Mouse (Mus musculus): ENCODE results near the gene Maml3. TPM values are rescaled to one million over a fixed set of nuclear protein-coding genes. Genes with fewer than 3 reads are reported as not detected.
A peak's percentile ranks its signal among the peaks of the same experiment; 100 is the strongest.

Gene Maml3
- polyA plus RNA-seq, 1 experiment from 2014 or later: 6.5 TPM

DNA sequence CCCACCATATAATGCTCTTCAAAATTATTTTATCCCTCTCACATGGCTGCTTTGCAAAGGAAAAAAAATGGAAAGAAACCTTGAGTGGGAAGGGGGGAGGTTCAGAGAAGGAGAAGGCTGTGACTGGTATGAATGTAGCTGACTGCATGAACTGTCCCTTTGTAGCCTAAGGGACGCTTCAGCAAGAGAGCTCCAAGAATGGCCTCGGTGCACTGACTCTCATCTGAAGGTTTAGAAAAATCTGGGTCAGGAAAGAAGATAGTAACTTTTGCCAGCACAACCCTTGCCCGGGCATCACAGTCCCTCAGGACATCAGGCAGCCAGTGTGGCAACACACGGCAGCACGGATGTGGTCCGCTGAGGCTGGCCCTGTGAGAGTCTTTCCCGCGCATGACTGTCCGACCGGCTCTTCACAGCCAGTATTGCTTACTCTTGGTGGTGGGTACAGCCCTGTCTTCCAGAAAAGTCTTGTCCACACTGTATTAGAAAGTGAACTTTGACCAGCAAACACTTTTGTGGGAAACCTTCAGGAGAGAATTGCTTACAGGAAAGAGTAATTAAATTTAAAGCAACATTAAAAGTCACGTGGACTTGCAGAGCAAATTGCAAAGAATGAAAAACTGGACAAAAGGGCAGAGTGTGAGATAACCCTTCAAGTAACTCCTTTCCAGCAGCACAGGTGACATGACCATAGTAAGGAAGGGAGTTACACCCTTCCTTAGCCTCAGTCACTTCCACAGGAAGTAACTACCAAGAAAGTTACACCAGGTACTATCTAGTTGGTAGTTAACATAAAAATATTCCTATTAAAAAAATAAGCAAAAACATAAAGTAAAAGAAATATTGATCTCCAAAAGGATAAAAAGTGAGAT lies 42.3 kb downstream of the Maml3 start:
- Histone ChIP-seq H3K4me2 (ENCODE audit: low read length) (no peak overlapping the region), H3K9ac (ENCODE audit: low read length) (no peak overlapping the region), H3K4me1 (replicated peaks; ENCODE audit: control insufficient read depth, insufficient read depth, low read length) (peaks cover 14% of the 10 kb centered on the region), H3K9me3 (ENCODE audit: control insufficient read depth, low read length) (no peaks in the 10 kb centered on the region), H3K4me3 (ENCODE audit: low read depth, low read length) (no peak overlapping the region), H3K36me3 (ENCODE audit: control insufficient read depth, insufficient read depth, low read length) (no peaks in the 10 kb centered on the region), H3K27ac (ENCODE audit: low read depth) (peak overlapping the region; percentile 4; the same call in 1 of the 2 replicates), H3K27me3 (replicated peaks; ENCODE audit: control insufficient read depth, insufficient read depth, low read length) (no peaks in the 10 kb centered on the region)
- ATAC-seq (replicated peaks; ENCODE audit: low FRiP score, low TSS enrichment, low read depth) (peak; percentile 66; the same call in 1 of the 2 replicates), DNase-seq (ENCODE audit: low spot score) (no peak)
- WGBS: 66% methylated on average over 11 of the region's 11 CpGs

DNA sequence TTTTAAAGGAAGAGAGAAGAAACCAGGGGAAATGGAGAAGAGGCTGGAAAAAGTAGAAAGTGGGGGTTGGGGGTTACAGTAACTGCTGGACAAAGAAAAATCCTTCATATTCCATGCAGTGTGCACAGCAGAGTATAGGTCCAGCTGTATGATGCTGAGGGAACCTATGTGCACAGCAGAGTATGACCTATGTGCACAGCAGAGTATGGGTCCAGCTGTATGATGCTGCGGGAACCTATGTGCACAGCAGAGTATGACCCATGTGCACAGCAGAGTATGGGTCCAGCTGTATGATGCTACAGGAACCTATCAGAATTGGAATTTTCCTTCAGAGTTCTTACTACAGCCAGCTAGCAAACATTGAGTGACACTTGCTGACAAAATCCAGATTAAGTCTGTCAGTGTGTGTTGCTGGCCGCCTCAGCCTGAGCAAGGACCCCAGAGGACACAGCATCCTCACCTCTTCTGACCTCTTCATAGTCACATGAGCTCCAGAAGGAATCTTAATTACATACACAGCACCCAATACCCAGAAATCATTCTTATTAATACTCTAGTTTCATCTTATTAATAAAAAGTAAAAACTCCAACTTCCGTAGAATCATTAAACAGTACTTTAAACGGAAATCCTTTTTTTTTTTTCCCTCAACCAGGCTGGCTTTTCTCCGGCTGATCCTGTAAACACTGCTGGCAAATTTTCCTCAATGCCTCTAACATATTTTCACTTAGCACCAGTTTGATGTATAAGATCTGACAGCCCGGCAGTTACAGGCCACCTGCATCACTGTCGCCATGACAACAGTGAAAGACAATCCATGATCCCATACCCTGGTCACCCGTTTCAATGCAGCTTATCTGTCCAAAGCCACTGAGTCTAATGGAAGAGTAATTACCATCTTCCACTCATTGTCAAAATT lies 43.1 kb downstream of the Maml3 start:
- peaks cover 14% of the 10 kb centered on the region for H3K4me1 ChIP-seq (replicated peaks; ENCODE audit: control insufficient read depth, insufficient read depth, low read length)
- no peaks in the 10 kb centered on the region for H3K36me3 ChIP-seq (ENCODE audit: control insufficient read depth, insufficient read depth, low read length)
- no peaks in the 10 kb centered on the region for H3K27me3 ChIP-seq (replicated peaks; ENCODE audit: control insufficient read depth, insufficient read depth, low read length)
- no peak overlapping the region for H3K4me2 ChIP-seq (ENCODE audit: low read length)
- ATAC-seq (replicated peaks; ENCODE audit: low FRiP score, low TSS enrichment, low read depth) (no peak), DNase-seq (ENCODE audit: low spot score) (no peak)
- no peak overlapping the region for H3K4me3 ChIP-seq (ENCODE audit: low read depth, low read length)
- H3K9ac ChIP-seq (ENCODE audit: low read length): no peak overlapping the region
- no peaks in the 10 kb centered on the region for H3K9me3 ChIP-seq (ENCODE audit: control insufficient read depth, low read length)
- H3K27ac ChIP-seq (ENCODE audit: low read depth): peak overlapping the region; percentile 4; the same call in 1 of the 2 replicates
- 35% methylated on average over 8 of the region's 8 CpGs for WGBS

DNA sequence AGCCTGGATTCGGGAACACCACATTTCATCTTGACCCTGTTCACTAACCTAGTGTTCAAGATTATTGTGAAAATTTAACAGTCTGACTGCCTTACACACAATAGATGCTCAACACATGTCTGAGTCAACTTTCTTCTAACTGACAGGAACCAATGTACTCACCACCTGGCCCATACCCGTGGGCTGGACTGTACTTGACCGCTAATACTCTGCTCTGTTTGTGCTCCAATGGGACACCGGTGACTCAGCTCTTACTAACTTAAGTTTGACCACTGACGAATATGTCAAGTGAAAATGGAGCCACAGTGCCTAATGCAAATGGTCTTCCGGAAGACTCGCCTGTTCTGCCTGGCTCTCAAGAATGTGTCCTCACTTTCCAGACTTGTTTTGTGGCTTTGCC lies 44.0 kb downstream of the Maml3 start:
- H3K27ac ChIP-seq (ENCODE audit: low read depth): no peak overlapping the region
- peaks cover 14% of the 10 kb centered on the region for H3K4me1 ChIP-seq (replicated peaks; ENCODE audit: control insufficient read depth, insufficient read depth, low read length)
- H3K9ac ChIP-seq (ENCODE audit: low read length): no peak overlapping the region
- ATAC-seq (replicated peaks; ENCODE audit: low FRiP score, low TSS enrichment, low read depth) (no peak), DNase-seq (ENCODE audit: low spot score) (no peak)
- H3K9me3 ChIP-seq (ENCODE audit: control insufficient read depth, low read length): no peaks in the 10 kb centered on the region
- no peaks in the 10 kb centered on the region for H3K36me3 ChIP-seq (ENCODE audit: control insufficient read depth, insufficient read depth, low read length)
- no peaks in the 10 kb centered on the region for H3K27me3 ChIP-seq (replicated peaks; ENCODE audit: control insufficient read depth, insufficient read depth, low read length)
- no peak overlapping the region for H3K4me3 ChIP-seq (ENCODE audit: low read depth, low read length)
- WGBS: 92% methylated on average over 7 of the region's 7 CpGs
- no peak overlapping the region for H3K4me2 ChIP-seq (ENCODE audit: low read length)

DNA sequence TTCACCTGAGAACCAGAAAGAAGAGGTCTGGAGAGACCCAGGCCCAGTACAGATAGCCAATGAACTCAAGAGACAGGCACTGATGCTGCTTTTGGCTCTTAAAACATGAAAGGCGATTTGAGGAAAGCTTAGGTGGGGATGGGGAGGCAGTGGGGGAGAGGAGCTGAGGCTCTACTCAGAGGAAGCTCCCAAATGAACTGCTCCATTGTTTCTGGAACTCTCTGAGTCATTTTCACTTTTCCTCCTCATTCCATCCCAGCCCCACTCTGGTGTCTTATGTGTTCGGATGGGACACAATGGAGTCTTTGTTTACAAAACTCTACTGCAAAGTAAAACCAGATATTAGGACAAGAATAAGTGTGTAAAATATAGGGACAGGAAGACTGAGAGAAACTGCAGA lies 53.1 kb downstream of the Maml3 start:
- no peak overlapping the region for H3K9ac ChIP-seq (ENCODE audit: low read length)
- WGBS: 73% methylated on average over 2 of the region's 2 CpGs
- DNase-seq (ENCODE audit: low spot score): no peak
- H3K4me2 ChIP-seq (ENCODE audit: low read length): no peak overlapping the region
- H3K27me3 ChIP-seq (replicated peaks; ENCODE audit: control insufficient read depth, insufficient read depth, low read length): no peaks in the 10 kb centered on the region
- H3K27ac ChIP-seq (ENCODE audit: low read depth): no peak overlapping the region
- H3K9me3 ChIP-seq (ENCODE audit: control insufficient read depth, low read length): no peaks in the 10 kb centered on the region
- peaks cover 10% of the 10 kb centered on the region; the same call in 1 of the 2 replicates for H3K4me1 ChIP-seq (replicated peaks; ENCODE audit: control insufficient read depth, insufficient read depth, low read length)
- no peak overlapping the region for H3K4me3 ChIP-seq (ENCODE audit: low read depth, low read length)
- 0 out of 2 replicates have a peak, but pooled peaks cover 4% of the 10 kb centered on the region for H3K36me3 ChIP-seq (ENCODE audit: control insufficient read depth, insufficient read depth, low read length)
- no peak for ATAC-seq (replicated peaks; ENCODE audit: low FRiP score, low TSS enrichment, low read depth)

DNA sequence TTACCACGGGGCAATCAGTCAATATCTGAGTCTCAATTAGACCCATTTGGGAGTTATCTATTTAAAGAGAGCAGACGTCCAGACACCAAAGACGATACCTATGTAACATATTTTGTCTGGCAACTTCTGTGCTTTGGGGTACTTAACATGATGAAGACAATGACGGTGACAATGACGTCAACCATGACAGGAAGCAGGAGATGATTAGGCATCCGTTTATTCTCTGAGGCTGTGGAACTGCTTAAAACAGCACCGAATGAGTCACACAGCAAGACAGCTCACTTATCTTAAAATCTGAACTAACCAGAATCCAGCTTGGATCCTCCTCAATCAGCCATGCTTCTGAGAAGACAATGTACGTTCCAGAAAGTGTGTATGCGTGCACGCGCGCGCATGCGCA lies 56.8 kb downstream of the Maml3 start:
- Histone ChIP-seq H3K36me3 (ENCODE audit: control insufficient read depth, insufficient read depth, low read length) (0 out of 2 replicates have a peak, but pooled peaks cover 4% of the 10 kb centered on the region), H3K27ac (ENCODE audit: low read depth) (0 out of 2 replicates have a peak overlapping the region, but pooled peaks have one; percentile 92), H3K4me2 (ENCODE audit: low read length) (no peak overlapping the region), H3K27me3 (replicated peaks; ENCODE audit: control insufficient read depth, insufficient read depth, low read length) (no peaks in the 10 kb centered on the region), H3K9me3 (ENCODE audit: control insufficient read depth, low read length) (no peaks in the 10 kb centered on the region), H3K4me1 (replicated peaks; ENCODE audit: control insufficient read depth, insufficient read depth, low read length) (peaks cover 37% of the 10 kb centered on the region), H3K9ac (ENCODE audit: low read length) (no peak overlapping the region), H3K4me3 (ENCODE audit: low read depth, low read length) (no peak overlapping the region)
- DNase-seq (ENCODE audit: low spot score) (no peak), ATAC-seq (replicated peaks; ENCODE audit: low FRiP score, low TSS enrichment, low read depth) (no peak)
- WGBS: 68% methylated on average over 14 of the region's 14 CpGs

DNA sequence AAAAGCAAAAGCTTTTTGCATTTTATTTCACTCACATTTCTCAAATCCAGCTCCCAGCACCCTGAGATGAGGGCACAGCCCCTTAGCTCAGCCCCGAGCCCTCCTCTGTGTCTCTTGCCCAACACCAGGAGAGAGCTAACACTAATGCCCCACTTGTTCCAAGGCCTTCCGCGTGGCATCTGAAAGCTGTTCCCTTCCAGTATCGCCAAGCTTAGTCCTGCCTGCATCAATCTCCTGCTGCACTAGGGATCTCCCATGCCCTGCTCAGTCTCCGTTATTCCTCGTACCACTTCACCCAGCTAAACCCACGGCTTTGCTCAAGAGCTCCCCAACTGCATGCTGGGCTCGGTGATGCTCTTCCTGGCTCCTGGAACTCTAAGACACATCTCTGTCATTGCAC lies 57.3 kb downstream of the Maml3 start:
- Histone ChIP-seq H3K27me3 (replicated peaks; ENCODE audit: control insufficient read depth, insufficient read depth, low read length) (no peaks in the 10 kb centered on the region), H3K27ac (ENCODE audit: low read depth) (peak overlapping the region; percentile 92), H3K36me3 (ENCODE audit: control insufficient read depth, insufficient read depth, low read length) (0 out of 2 replicates have a peak, but pooled peaks cover 4% of the 10 kb centered on the region), H3K4me3 (ENCODE audit: low read depth, low read length) (no peak overlapping the region), H3K4me1 (replicated peaks; ENCODE audit: control insufficient read depth, insufficient read depth, low read length) (peaks cover 40% of the 10 kb centered on the region), H3K9ac (ENCODE audit: low read length) (no peak overlapping the region), H3K9me3 (ENCODE audit: control insufficient read depth, low read length) (no peaks in the 10 kb centered on the region), H3K4me2 (ENCODE audit: low read length) (peak overlapping the region; percentile 47)
- DNase-seq (ENCODE audit: low spot score): no peak
- 77% methylated on average over 8 of the region's 8 CpGs for WGBS
- no peak for ATAC-seq (replicated peaks; ENCODE audit: low FRiP score, low TSS enrichment, low read depth)

DNA sequence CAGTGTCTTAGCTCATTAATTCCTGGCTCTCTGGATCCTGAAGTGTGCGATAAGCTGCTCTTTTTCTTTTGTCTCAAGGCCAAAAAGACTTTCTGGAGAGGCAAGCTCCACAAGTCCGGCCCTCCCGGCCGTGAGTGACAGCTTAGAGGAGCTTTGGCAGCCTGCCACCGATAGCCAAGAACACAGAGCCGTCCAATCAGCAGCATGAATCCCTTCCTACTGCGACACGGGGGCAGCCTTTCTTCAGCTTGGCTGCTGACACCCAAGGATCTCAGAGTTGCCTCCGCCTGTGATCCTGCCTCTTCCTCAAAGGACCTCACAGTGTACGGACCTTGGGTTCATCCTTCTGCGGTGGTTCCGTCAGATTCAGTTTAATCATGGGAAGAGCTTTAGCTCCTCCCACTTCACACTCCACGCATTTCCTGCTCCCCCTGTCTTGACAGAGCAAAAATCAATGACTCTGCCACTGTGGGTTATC lies 57.9 kb downstream of the Maml3 start:
- WGBS: under 1% methylated on average over 13 of the region's 13 CpGs
- Histone ChIP-seq H3K27me3 (replicated peaks; ENCODE audit: control insufficient read depth, insufficient read depth, low read length) (no peaks in the 10 kb centered on the region), H3K27ac (ENCODE audit: low read depth) (peak overlapping the region; percentile 92), H3K4me3 (ENCODE audit: low read depth, low read length) (peak overlapping the region; percentile 21), H3K4me1 (replicated peaks; ENCODE audit: control insufficient read depth, insufficient read depth, low read length) (peaks cover 40% of the 10 kb centered on the region), H3K36me3 (ENCODE audit: control insufficient read depth, insufficient read depth, low read length) (0 out of 2 replicates have a peak, but pooled peaks cover 4% of the 10 kb centered on the region), H3K9ac (ENCODE audit: low read length) (peak overlapping the region; percentile 32), H3K9me3 (ENCODE audit: control insufficient read depth, low read length) (no peaks in the 10 kb centered on the region), H3K4me2 (ENCODE audit: low read length) (peak overlapping the region; percentile 47)
- ATAC-seq (replicated peaks; ENCODE audit: low FRiP score, low TSS enrichment, low read depth): peak; percentile 85
- DNase-seq (ENCODE audit: low spot score): peak; percentile 98

DNA sequence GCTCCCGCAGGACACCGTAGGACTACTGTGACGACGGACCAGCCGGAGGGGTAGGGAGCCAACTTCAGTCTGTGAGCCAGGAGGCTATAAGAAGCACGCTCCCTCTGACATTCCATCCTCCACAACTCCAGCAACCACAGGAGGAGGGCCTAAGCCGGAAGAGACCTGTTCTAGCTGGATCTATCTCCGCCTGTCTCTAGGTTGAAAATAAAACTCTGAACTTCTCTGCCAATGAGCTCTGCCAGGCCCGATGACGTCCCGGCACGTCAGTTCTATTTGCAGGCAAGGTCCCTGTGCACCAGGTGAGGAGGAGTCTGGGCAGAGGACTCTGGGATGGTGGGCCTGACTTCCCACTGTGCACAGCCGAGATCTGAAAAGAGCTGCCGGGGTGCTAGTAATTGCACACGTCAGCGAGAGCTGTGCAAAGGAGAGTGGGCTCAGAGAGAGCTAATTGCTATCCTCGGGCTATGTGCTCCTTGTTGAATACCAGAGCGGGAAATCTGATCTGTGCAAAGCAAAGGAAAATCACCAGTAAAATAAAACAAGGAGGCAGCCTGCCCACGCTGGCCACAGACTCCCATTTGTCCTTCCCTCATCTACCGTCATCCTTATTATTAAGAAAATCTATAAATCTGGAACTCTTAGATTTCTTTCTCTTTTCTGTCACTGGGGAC lies 58.7 kb downstream of the Maml3 start:
- WGBS: 5% methylated on average over 20 of the region's 20 CpGs
- Histone ChIP-seq H3K27ac (ENCODE audit: low read depth) (peak overlapping the region; percentile 92), H3K27me3 (replicated peaks; ENCODE audit: control insufficient read depth, insufficient read depth, low read length) (no peaks in the 10 kb centered on the region), H3K9me3 (ENCODE audit: control insufficient read depth, low read length) (no peaks in the 10 kb centered on the region), H3K36me3 (ENCODE audit: control insufficient read depth, insufficient read depth, low read length) (0 out of 2 replicates have a peak, but pooled peaks cover under 1% of the 10 kb centered on the region), H3K4me3 (ENCODE audit: low read depth, low read length) (peak overlapping the region; percentile 21), H3K4me2 (ENCODE audit: low read length) (peak overlapping the region; percentile 47), H3K9ac (ENCODE audit: low read length) (peak overlapping the region; percentile 32), H3K4me1 (replicated peaks; ENCODE audit: control insufficient read depth, insufficient read depth, low read length) (peaks cover 40% of the 10 kb centered on the region)
- ATAC-seq (replicated peaks; ENCODE audit: low FRiP score, low TSS enrichment, low read depth): peak; percentile 87
- peak; percentile 86 for DNase-seq (ENCODE audit: low spot score)

Measured in intestine, embryonic 14.5 days (tissue).